Mouse (Mus musculus): ENCODE measurements around the gene Cd300e. TPM values are rescaled to one million over a fixed set of nuclear protein-coding genes. Genes with fewer than 3 reads are reported as not detected.
A peak's percentile ranks its signal among the peaks of the same experiment; 100 is the strongest.

Gene Cd300e
- not detected for total RNA-seq (2021)

DNA sequence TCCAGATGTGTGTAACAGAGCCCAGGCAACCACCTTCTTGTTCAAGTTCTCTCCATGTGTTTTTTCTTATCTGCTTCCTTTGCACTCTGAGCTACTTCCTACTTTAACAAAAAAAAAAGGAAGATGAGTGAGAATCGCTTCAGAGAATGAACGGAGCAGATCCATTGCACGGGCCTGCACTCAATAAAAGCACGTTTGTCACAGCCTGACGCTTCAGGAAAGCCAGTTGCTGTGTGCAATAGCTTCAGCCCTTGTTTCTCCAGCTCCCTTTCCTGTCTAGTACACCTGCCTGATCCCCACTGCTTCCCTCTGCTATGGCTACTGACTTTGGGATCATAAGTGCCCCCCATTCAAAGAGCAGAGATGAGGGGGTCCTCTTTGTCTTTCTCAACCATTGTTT, at the start of gene Cd300e:
Gene Cd300e (minus strand): TSS at position 101 of the 400 bp plus-strand sequence.
- DNase-seq (ENCODE audit: low spot score in 2 of 2): no peak
- intact Hi-C loops (cut with DNase I): no loop called here

DNA sequence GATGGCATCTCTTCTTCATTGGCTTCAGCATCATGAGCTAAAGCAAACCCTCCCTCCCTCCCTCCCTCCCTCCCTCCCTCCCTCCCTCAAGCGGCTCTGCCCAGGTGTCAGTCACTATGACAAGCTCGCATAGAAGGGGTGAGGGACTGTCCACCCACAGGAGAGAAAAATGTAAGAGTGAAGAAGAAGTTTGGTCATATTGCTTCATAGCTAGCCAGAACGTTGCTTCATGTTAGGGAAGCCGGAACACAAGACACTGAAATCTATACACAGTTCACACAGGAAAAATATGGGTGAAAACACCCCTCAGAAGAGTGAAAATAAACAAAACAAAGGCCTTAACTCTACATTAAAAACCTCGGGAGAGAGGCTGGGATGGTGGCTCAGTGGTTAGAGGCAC, 48.3 kb upstream of the Cd300e start:
- intact Hi-C loops (cut with DNase I): no loop called here
- DNase-seq (ENCODE audit: low spot score in 2 of 2): no peak

DNA sequence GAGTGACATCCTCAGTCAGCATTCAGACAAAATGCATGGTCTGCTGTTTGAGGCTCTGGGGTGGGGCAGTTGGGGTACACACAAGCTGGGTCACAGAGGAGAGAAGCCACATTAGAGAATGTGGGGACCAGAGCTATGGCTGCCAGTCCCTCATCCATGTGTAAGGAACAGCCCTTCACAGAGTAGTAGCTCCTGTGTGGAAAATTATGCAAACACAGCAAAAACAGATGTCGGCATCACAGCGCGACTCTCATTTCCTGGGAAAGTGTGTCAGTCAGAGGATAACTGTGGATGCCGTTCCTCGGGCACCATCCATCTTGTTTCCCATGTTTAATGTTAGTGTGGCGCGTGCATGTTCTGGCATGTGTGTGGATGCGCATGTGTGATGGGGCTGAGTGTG, 46.2 kb upstream of the Cd300e start:
- DNase-seq (ENCODE audit: low spot score in 2 of 2): no peak
- intact Hi-C loops (cut with DNase I): no loop called here

DNA sequence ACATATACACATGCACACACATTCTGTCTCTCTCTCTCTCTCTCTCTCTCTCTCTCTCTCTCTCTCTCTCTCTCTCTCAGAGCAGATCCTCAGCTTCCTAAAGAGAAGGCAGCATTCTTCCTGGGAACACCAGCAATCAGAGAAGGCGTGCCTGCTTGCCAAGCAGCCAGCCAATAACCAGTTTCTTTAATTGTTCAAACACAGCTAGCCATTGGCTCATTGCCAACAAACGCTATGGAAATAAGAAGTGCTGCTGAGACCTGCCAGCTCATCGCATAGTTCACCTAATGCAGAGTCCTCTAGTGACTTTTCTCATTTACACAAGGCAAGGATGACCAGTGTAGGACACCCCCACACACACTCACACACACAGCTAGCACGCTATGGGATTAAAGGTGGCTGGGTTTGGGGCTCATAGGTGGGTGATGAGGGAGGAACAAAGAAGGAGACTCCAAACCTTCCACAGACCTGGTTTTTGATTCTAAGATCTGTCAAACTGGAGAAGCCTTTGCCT, 45.5 kb upstream of the Cd300e start:
- DNase-seq (ENCODE audit: low spot score in 2 of 2): no peak
- intact Hi-C loops (cut with DNase I): no loop called here

DNA sequence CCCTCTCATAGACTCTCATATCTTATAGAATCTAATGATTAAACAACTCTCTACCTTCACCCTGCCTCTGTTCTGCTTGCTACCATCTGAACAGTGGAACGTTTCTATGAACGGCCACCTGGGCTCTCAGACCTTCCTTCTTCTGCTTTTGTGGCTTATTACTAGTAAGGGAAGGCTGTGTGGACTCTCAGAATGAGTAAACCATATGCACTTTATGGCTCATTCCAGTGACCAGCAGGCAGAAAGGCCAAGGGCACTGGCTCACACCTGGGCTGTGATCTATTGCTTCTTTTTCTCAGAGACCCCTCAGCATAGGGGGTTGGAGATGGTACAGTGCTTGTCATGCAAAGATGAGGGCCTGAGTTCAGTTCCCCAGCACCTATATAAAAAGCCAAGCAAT, 44.7 kb upstream of the Cd300e start:
- no peak for DNase-seq (ENCODE audit: low spot score in 2 of 2)

DNA sequence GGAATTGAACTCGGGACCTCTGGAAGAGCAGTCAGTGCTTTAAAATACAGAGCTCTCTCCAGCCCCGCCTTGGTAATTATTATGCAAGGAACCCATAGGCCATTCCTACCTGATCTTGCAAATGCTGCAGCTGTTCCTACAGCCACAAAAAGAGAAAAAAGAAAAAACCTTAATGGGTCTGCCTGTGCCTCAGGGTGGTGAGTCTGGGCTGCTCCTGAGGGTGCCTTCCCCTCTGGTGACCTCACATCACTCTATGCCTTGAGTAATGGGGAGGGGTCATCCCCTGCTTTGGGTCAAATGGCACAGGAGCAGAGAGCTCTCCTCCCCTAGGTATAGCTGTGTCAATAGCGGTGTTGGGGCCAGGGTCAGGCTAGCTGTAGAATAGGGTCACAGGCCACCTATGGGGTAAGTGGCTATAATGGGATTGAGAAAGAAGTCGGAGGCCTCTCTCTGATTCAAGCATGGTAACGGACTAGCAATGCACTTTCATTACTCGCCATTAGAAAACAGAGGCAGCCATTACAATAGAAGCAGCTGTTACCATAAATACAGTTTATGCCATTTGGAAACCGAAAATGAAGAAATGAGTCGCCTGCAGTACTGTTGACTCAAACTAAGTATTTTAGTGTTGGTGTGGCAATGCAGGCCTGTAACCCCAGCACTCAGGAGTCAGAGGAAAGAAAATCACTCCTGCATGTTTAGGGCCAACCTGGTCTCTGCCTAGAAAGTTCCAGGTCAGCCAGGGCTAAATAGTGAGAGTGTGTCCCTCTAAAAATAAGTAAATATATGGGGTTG, 43.0 kb upstream of the Cd300e start:
- intact Hi-C loops (cut with DNase I): no loop called here
- DNase-seq (ENCODE audit: low spot score in 2 of 2): no peak

More for the DNA sequence above, 44.7 kb upstream of the Cd300e start:
- intact Hi-C loops (cut with DNase I): no loop called here

DNA sequence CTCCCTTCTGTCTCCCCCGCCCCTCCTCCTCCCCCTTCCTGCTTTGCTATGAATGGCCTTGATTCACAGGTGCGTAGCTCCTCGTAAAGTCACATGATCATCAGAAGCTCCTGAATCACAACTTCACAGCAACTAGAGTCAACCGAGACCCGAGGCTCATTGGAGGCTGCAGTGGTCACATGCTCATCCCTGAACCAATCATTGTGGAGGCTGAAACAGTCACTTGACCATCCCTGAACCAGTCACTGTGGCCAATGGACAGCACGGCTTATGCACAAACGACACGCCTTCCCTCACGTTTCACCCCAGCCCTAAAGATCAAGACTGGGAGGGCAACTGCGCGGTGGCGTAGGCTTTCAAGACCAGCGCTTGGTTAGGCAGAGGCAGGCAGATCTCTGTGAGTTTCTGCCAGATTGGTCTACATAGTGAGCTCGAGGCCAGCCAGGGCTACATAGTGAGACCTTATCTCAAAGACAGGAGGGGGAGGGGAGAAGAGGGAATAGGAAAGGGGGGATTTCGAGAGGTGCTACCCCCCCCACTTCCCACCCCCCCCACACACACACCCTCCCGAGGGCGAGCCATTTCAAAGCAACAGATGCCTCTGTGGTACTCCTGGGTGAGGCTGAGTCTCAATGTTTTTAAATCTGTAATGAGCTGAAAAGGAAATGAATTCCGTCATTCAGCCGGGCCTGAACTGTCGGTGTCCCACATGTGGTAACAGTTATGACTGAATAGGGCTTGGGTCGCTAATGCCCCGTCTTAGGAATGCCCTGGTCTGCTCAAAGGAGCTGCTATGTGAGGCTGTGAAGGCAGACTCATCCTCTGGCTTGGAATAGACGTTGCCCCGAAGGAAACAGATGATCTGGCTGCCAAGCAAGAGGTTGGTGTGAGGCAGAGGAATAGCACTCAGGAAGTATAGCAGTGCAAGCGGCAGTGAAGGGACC, 41.8 kb upstream of the Cd300e start:
- DNase-seq (ENCODE audit: low spot score in 2 of 2): no peak
- intact Hi-C loops (cut with DNase I): no loop called here

DNA sequence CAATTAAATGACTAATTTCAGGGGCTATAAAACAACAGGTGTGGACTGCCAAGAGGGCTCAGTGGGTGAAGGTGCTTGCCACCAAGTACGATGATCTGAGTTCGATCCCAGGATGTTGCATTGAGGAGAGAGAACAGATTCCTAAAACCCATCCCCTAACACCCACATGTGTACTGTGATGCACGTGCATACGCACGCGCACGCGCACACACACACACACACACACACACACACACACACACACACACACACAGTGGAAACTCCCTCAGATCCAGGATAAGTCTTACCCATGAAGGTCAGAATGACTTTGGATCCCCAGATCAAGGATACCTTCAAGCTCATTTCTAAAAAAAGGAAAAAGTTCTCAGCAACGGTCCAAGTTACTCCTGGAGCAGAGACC, 40.1 kb upstream of the Cd300e start:
- no peak for DNase-seq (ENCODE audit: low spot score in 2 of 2)
- intact Hi-C loops (cut with DNase I): no loop called here

DNA sequence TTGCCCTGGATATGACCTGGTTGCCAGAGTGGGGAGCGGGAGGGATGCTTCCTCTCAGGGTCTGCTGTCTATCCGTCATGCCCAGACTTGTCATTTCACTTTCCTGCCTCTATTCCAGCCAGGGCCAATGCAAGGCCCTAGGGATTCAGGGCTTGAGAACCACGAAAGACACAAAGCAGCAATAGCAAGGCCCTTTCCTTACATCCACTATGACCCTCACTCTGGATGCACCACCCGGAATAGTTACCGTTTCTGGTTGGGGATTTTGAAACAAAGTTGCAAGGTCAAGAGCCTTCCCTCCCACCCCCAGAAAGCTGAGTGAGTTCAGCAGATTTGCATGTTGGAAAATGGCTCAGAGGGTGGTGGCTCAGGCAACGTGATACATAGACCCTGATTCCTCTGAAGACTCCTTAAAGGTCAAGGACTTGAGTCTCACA, 39.7 kb upstream of the Cd300e start:
- intact Hi-C loops (cut with DNase I): no loop called here
- no peak for DNase-seq (ENCODE audit: low spot score in 2 of 2)

DNA sequence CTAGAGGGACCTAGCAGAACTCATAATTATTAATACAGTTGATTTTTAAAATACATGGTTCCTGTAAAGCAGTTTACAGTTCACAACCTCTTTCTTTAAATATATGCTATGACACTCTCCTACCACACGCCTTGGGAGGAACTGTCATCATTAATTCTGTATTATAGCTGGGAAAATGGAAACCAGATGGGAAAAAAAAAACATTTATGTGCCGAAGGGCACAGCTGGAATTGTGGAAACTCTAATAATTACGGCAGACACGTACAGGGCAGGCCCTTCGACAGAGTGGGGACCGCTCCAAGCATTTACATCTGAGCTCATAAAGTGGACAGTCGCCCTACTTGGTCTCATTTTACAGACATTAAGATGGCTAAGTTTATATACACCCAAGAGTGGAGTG, 38.8 kb upstream of the Cd300e start:
- DNase-seq (ENCODE audit: low spot score in 2 of 2): no peak
- intact Hi-C loops (cut with DNase I): no loop called here

DNA sequence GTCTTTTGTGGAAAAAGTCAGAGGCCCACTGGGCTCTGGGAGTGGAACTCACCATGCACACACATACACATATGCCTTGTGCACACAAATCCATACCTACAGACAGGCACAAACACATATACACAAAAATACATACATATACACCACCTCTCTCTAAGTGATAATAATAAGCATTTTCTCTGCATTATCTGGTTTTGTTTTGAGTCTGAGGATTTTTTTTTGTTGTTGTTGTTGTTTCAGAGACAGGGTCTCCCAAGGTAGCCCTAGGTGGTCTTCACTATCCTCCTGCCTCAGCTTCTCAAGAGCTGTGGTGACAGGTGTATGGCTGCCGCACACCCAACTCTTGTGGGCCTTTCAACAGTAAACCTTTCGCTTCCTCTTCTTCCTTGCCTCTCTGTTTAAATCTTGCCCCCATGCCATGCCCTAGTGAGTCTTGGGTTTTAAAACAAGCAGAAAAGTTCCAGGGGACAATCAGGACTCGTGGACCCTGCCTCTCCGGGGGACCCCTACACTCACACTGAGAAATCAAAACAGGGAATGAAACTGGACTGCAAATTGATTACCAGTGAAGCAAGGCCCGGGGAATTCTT, 38.1 kb upstream of the Cd300e start:
- intact Hi-C loops (cut with DNase I): no loop called here
- no peak for DNase-seq (ENCODE audit: low spot score in 2 of 2)

DNA sequence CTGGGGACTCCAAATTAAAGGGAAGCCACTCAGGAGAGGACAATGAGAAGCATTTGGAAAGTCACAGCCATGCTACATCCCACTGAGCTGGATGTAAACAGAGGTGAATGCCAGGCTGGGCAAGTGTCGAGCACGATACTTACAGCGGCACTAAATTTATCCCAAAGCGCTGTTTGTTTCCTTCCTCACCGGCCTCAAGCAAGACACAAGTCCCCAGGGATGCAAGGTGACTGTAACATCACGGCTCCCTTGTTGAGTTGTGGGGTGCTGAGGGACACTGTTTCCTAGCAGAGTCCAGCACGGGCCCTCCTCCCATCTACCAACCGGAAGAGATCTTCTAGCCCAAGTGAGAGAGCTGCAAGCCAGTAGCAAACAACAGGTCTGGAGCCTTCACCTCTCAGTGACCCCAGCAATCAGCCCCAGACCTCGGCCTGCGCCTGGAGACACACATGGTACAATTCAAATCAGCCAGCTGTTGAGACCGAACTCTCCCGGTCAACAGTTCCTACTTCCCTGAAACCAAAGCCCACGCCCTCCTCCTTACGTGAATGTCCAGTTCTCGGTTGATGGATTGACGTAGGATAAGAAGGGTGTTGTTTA, 37.4 kb upstream of the Cd300e start:
- DNase-seq (ENCODE audit: low spot score in 2 of 2): no peak
- intact Hi-C loops (cut with DNase I): no loop called here

DNA sequence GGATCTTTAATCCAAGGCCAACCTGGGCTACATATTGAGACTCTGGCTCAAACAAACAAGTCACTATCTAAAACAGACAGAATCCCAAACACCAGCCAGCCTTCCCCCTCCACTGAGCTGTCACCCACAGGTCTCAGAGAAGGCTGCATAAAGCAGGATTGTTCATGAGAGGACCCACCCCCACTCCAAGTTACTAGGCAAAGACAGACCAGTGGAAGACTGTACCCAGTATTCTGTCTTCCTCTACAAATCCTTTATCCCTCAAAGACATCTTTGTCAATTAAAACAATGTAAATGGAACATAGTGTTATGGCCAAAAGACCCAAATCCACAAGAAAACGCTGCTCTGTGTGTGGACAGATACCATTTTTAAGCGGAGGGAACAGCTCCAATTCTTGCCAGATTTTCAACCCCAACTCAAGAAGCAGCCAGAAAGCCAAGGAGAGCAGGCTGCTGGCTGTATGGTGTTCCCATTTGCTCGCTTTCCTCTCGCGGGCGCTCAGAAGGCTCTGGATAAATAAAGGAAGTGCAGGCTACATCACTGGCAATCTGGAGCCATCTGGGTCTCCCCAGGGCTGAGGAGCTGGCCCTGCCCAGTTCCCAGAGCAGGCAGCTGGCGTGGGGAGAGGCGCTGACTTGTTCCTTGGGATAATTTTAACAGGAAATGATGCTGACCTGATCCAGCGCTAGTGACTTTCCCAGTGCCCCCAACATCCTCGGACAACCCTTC, 36.4 kb upstream of the Cd300e start:
- intact Hi-C loops (cut with DNase I): no loop called here
- DNase-seq (ENCODE audit: low spot score in 2 of 2): no peak

DNA sequence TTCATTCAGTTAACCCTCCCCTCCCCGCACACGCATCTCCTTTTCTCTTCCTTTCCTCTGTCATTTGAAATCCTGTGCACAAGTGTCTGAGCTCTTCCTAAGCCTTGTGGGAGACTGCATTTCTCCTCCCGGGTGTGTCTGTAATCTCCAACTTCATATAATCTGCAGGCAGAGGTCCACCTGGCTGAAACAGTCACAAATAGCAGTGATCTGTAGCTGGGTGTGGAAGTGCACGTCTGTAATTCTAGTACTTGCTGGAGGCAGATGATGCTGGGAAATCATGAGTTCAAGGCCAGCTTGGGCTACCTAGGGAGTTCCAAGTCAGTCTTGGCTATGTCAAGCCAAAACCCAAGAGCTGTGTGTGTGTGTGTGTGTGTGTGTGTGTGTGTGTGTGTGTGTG, 30.2 kb upstream of the Cd300e start:
- DNase-seq (ENCODE audit: low spot score in 2 of 2): no peak
- intact Hi-C loops (cut with DNase I): no loop called here

DNA sequence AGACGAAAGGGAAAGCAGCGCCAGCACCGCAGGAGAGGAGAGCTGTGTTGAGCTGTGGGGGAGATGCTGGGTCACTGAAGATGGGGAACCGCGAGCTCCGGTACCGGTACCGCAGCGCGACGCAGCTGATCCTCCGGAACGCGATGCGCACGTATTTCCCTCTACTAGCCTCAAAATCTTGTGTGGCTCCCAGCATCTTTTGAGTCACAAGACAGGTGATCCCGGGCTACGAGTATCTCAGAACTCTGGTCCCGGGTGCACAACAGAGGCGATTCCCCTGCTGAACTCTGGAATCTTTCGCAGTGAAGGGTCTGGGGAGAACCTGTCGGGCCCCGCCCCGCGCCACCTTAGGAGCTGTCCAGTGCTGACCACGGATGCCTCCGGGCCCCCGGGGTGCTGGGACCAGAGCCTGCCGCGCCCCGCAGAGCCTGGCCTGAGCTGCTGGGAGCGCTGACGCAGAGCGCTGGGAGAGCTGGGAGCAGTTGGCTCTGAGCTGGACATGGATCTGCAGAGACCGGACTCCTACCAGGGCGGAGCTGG, 29.5 kb upstream of the Cd300e start, which contains the start of gene Rab37:
Gene Rab37 (plus strand): TSS at position 70 of the 540 bp plus-strand sequence.
- DNase-seq (ENCODE audit: low spot score in 2 of 2): peak in 1 of 2 experiments; percentile 13
- intact Hi-C loops (cut with DNase I): no loop called here

DNA sequence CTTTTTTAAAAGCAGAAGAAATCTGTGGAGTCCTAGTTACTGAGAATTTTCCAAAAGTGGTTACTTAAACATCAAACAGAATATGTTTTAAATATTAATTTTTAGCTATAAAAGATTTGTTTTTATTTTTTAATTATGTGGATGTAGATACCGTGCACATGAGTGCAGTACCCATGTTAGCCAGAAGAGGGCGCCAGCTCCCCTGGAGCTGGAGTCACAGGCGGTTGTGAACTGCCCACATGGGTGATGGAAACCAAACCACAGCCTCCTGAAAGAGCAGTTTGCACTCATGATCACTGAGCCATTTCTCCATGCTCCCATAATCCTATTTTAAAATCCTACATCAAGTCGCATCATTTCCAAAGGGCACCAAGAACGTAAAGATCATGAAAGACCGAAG, 27.9 kb upstream of the Cd300e start:
- no peak for DNase-seq (ENCODE audit: low spot score in 2 of 2)
- intact Hi-C loops (cut with DNase I): no loop called here

DNA sequence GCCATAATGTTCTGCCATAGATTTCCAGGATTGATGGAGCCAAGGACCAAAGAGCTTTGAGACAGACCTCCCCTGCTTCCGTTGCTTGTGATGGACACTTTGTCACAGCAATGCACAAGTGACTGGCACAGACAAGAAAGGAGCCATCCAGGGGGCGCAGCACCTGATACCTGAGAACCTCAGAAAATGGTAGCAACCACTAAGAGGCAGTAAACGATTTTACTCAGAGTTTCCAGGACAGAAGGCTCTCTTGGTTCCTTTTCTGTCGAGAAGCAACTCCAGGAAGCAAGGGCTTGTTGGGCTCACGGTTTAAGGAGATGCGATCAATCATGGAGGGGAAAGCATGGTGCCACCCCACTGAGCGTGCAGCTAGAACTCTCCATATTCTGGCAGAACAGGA, 24.2 kb upstream of the Cd300e start:
- intact Hi-C loops (cut with DNase I): no loop called here
- no peak for DNase-seq (ENCODE audit: low spot score in 2 of 2)

DNA sequence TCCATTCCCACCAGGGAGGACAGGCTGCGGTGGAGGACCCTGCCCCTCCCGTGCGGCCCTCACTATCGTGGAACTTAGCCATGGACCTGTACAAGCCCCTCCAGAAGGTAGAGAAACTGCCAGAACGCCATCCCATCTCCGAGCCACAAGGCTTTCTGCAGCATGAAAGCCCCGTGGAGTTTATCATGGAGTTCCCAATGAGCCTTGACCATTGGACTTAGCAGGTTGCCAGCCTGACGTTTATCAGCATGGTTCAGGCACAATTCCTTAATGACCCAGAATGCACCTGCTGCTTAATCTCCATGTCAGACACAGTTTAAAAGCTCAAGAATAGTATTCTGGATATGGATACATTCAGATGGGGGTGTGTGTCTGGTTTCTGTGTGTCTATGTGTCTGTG, 23.1 kb upstream of the Cd300e start:
- intact Hi-C loops (cut with DNase I): no loop called here
- DNase-seq (ENCODE audit: low spot score in 2 of 2): no peak

DNA sequence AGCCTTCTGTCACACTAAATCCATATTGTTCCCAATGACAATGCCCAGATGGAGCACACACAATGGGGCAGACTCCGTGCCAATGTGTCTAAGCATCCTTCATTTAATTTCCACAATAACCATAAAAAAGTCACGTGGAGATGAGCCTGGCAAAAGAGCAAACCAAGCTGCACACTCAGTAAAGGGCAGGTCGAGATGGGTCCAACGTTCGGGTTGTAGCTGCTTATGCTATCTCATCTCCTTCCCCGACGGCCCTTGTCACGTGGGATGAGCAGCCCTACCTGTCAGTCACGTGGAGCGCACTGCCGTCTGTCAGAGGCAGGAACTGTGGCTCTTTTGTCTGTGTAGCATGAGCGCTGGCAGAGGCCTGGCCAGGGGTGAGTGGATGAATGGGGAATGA, 22.6 kb upstream of the Cd300e start:
- intact Hi-C loops (cut with DNase I): loop anchor here (5.0 kb wide), 1 partner anchor 178 kb away; no protein-coding TSS in a partner anchor
- no peak for DNase-seq (ENCODE audit: low spot score in 2 of 2)

Measured in left cerebral cortex, postnatal 36 days (tissue).